Mouse (Mus musculus): ENCODE measurements around the gene Snhg11.

DNA sequence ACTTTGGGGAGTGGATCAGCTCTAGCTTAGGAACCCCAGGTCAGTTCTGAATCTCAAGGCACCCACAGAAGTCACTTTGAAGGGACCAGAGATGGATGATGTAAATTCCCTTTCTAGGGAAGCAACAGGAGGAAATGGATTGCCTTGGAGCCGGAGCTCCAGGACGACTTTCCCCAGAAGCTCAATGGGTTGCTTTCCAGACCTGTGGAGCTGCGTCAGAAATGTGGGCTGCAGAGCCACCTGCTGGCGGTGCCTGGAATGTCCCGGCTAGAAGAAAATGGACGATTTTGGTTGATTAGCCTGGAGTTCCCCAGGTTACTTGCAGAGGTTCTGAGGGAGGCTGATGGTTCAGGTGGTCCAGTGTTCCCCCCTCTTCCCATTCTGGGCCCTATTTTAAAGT is 27.6 kb upstream of the Snhg11 start:
- TF ChIP-seq POLR2A (IDR thresholded peaks at IDR 0.05; ENCODE audit: insufficient read depth, low read depth, low read length), result no peak
- peak; percentile 65; the same call in 1 of the 2 replicates for TF ChIP-seq EP300 (IDR thresholded peaks at IDR 0.05; ENCODE audit: insufficient read depth, low read depth, low read length)
